Mouse (Mus musculus) stomach, embryonic 14.5 days (tissue): ENCODE results near the gene Tekt3. TPM values are rescaled to one million over a fixed set of nuclear protein-coding genes. Genes with fewer than 3 reads are reported as not detected.

Experiments used
- ATAC-seq: fragments of 200-750 bp; cut with Nextera tagmentation; 2 replicates; pipeline ENCODE4 v1.8.0; 2017; ENCODE audit warnings: low read depth, moderate TSS enrichment; ENCODE audit not compliant: insufficient number of reproducible peaks, insufficient read depth, low FRiP score
- H3K27ac ChIP-seq: fragments of 300-500 bp; sonication (generic); 2 replicates; pipeline ENCODE4 v1.5.1; 2014; ENCODE audit warnings: mild to moderate bottlenecking, low read length, moderate library complexity, mixed read lengths
- H3K27me3 ChIP-seq: fragments of 300-500 bp; sonication (generic); 2 replicates; pipeline ENCODE4 v1.6.1; 2014; ENCODE audit warnings: low read length, control low read depth, mixed read lengths; ENCODE audit not compliant: control insufficient read depth, insufficient read depth
- H3K36me3 ChIP-seq: fragments of 300-500 bp; sonication (generic); 2 replicates; pipeline ENCODE4 v1.6.1; 2014; ENCODE audit warnings: mild to moderate bottlenecking, control low read depth, low read length, moderate library complexity, mixed read lengths; ENCODE audit not compliant: control insufficient read depth, insufficient read depth
- H3K4me1 ChIP-seq: fragments of 300-500 bp; sonication (generic); 2 replicates; pipeline ENCODE4 v1.6.1; 2014; ENCODE audit warnings: low read length, control low read depth, mixed read lengths; ENCODE audit not compliant: control insufficient read depth, insufficient read depth
- H3K4me2 ChIP-seq: fragments of 300-500 bp; sonication (generic); replicated peaks from 2 replicates; pipeline ENCODE4 v1.6.1; 2014; ENCODE audit warnings: low read depth, low read length, control low read depth
- H3K4me3 ChIP-seq: fragments of 300-500 bp; sonication (generic); 2 replicates; pipeline ENCODE4 v1.5.1; 2014; ENCODE audit warnings: low read depth, low read length, control low read depth
- H3K9ac ChIP-seq: fragments of 300-500 bp; sonication (generic); replicated peaks from 2 replicates; pipeline ENCODE4 v1.6.1; 2014; ENCODE audit warnings: low read depth, mild to moderate bottlenecking, control low read depth, low read length, moderate library complexity, mixed read lengths
- H3K9me3 ChIP-seq: fragments of 300-500 bp; sonication (generic); 2 replicates; pipeline ENCODE4 v1.6.1; 2016; ENCODE audit warnings: low read depth, low read length, control low read depth; ENCODE audit not compliant: control insufficient read depth
- WGBS: fragments of 180-500 bp; shearing (Covaris S2); extraction: QIAGEN DNeasy Blood & Tissue Kit; methylation state at CpG from one replicate; pipeline ENCODE4 v1.1.7; 2014; 5-methylcytosine and 5-hydroxymethylcytosine counted together
- polyA plus RNA-seq: library from polyadenylated mRNA; unstranded; fragments of >200 nt; fragmentation: Nextera tagmentation; extraction: Ambion mirVana; gene quantifications from 2 replicates; pipeline ENCODE4 v1.2.1, GENCODE M21; 2014

The Tekt3 gene
- polyA plus RNA-seq, 1 experiment from 2014 or later, result not detected

DNA sequence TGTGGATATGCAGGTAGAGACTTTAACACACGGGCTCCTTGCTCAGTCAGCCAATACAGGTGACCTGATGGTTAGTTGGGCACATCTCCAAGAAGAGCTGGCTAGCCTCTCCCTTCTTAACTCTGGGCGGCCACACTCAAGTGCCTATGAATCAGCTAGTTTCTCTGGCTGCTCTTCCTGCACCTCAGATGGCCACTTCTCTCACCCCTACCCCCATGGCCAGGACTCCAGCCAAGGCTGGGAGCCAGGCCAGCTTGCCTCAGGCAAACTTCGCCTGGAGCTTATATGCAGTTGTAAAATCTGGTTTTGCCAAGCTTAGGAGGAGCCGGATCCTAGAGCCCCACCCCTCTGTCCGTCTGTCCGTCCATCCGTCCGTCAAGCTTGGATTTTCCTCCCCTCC is 69.0 kb downstream of the Tekt3 start:
- Histone ChIP-seq H3K4me2 (peak overlapping the region; percentile 62), H3K36me3 (peaks cover 5% of the 10 kb centered on the region; the same call in 1 of the 2 replicates), H3K4me3 (peak overlapping the region; percentile 60; the same call in 1 of the 2 replicates), H3K4me1 (peaks cover 39% of the 10 kb centered on the region; the same call in 1 of the 2 replicates), H3K9ac (no peak overlapping the region), H3K27ac (peak overlapping the region; percentile 96; the same call in 1 of the 2 replicates), H3K27me3 (no peaks in the 10 kb centered on the region), H3K9me3 (no peaks in the 10 kb centered on the region)
- no peak for ATAC-seq
- WGBS, result 50% methylated on average over 8 of the region's 8 CpGs

DNA sequence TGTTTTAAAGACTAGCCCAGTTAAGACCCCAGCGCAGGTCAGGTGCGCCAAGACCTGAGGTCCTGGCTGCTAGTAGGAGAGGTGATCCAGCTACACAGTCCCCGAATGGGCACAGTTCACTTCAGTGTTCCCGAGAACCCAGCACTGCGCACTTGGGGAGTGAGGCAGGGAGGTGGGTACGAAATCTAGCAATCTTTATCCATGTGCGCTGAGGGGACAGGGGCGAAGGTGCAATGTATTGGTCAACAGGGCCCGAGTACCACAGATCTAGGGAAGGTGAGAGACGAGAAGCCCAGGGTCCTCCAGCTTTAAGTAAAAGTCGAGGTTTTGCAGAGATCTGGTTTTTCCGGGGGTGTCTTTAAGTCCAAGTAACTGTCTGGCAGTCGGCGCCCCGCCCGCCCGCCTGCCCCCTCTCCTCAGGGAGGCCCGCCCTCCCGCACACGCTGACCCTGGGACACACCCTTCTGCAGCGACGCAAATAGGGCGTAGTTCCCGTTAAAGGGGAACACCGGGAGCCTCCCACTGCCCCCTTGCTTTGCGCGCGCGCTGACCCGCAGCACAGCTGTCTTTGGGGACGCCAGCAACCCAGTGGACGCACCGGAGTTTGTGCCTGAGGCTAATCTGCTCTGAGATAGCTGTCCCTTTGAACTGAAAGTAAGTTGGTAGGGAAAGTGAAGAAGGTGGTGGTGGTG is 69.7 kb downstream of the Tekt3 start:
- H3K4me3 ChIP-seq, result peak overlapping the region; percentile 60
- H3K9me3 ChIP-seq, result no peaks in the 10 kb centered on the region
- peak; percentile 44; the same call in 1 of the 2 replicates for ATAC-seq
- H3K9ac ChIP-seq, result peak overlapping the region; percentile 45
- 3% methylated on average over 33 of the region's 33 CpGs for WGBS
- H3K27ac ChIP-seq, result peak overlapping the region; percentile 96
- H3K4me1 ChIP-seq, result peaks cover 40% of the 10 kb centered on the region; the same call in 1 of the 2 replicates
- no peaks in the 10 kb centered on the region for H3K27me3 ChIP-seq
- H3K36me3 ChIP-seq, result peaks cover 5% of the 10 kb centered on the region; the same call in 1 of the 2 replicates
- peak overlapping the region; percentile 62 for H3K4me2 ChIP-seq

DNA sequence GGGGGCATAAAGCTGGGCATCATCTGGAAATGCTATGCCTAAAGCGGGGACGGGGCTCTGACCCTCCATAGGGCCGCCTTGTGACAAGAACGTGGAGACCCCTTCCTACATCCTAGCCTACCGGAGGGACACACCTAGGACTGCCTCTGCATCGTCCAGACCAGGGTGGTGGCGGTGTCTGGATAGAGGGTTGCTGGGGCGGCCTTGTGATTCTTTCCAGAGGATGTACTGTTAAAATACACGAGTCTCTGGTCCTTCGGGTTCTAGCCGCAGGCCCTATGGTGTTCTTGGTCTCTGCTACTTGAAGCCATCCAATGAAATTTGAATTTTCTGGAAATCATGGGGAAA is 70.2 kb downstream of the Tekt3 start:
- WGBS, result 9% methylated on average over 11 of the region's 11 CpGs
- Histone ChIP-seq H3K36me3 (peaks cover 5% of the 10 kb centered on the region; the same call in 1 of the 2 replicates), H3K9me3 (no peaks in the 10 kb centered on the region), H3K4me3 (peak overlapping the region; percentile 60), H3K4me1 (peaks cover 39% of the 10 kb centered on the region; the same call in 1 of the 2 replicates), H3K9ac (peak overlapping the region; percentile 77), H3K27me3 (no peaks in the 10 kb centered on the region), H3K4me2 (peak overlapping the region; percentile 62), H3K27ac (peak overlapping the region; percentile 96)
- no peak for ATAC-seq

DNA sequence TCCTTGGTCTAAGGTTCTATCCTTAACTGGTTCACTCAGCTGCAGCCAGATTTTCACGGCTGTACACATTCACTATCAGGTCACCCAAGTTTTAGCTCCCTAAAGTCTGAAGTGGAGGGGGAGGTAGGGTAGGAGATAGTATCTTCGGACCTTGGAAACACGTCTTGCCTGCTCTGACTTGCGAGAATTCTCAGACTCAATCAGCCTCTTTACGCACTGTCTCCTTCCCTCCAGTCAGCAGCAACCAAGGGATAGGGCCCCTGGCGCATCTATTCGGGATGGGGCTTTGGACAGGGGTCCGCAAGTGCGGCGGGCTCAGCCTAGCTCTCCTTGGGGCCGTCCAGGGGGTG is 70.7 kb downstream of the Tekt3 start:
- H3K4me2 ChIP-seq, result peak overlapping the region; percentile 62
- H3K4me1 ChIP-seq, result peaks cover 39% of the 10 kb centered on the region; the same call in 1 of the 2 replicates
- no peaks in the 10 kb centered on the region for H3K9me3 ChIP-seq
- H3K4me3 ChIP-seq, result peak overlapping the region; percentile 60
- peak overlapping the region; percentile 96 for H3K27ac ChIP-seq
- peak overlapping the region; percentile 77 for H3K9ac ChIP-seq
- 1% methylated on average over 10 of the region's 11 CpGs for whole genome bisulfite sequencing
- peaks cover 10% of the 10 kb centered on the region; the same call in 1 of the 2 replicates for H3K36me3 ChIP-seq
- no peaks in the 10 kb centered on the region for H3K27me3 ChIP-seq
- ATAC-seq, result no peak

DNA sequence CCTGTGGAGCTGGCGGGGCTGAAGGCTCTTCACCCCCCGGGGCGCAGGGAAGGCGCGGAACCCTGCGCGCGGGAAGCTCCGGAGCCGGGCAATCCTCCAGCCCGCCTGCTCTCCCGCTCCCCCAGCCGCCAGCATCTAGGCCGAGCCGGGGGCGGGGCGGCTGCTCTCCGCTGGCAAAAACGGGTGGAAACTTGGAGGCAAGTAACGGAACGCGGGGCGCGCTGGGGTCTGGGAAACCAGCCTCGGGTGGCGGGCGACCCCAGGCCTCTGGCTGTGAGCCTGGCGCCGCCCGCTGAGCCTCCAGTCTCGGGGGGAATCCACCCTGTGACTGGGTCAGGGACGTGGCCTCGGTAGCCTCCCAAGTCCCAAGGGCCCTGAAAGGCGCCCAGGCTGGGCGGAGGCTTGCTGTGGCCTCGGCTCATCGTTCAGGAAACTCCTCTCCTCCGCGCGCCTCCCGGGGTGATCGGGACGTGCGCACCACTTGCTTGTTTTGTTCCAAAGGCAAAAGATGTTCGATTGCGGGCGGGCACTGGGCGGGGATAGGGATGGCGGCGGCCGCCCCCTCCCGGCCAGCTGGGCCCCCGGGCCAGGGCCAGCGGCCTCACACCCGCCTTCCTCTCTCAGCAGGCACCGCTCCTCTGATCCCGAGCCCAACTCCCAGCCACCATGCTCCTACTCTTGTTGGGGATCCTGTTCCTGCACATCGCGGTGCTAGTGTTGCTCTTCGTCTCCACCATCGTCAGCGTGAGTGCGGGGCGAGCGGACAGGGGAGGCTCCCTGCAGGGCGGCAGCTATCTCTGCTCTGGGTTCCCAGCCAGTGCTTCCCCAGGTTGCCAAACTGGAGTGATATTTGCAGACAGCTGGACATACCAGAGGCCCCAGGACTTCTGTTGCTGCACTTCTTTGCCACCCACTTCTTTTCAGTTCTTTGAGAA is 71.3 kb downstream of the Tekt3 start:
- H3K36me3 ChIP-seq, result peaks cover 14% of the 10 kb centered on the region; the same call in 1 of the 2 replicates
- ATAC-seq, result peak; percentile 24; the same call in 1 of the 2 replicates
- H3K27me3 ChIP-seq, result no peaks in the 10 kb centered on the region
- H3K9me3 ChIP-seq, result no peaks in the 10 kb centered on the region
- WGBS, result under 1% methylated on average over 65 of the region's 66 CpGs
- peaks cover 39% of the 10 kb centered on the region; the same call in 1 of the 2 replicates for H3K4me1 ChIP-seq
- H3K27ac ChIP-seq, result peak overlapping the region; percentile 96
- H3K4me2 ChIP-seq, result peak overlapping the region; percentile 62
- peak overlapping the region; percentile 60 for H3K4me3 ChIP-seq
- peak overlapping the region; percentile 77 for H3K9ac ChIP-seq

DNA sequence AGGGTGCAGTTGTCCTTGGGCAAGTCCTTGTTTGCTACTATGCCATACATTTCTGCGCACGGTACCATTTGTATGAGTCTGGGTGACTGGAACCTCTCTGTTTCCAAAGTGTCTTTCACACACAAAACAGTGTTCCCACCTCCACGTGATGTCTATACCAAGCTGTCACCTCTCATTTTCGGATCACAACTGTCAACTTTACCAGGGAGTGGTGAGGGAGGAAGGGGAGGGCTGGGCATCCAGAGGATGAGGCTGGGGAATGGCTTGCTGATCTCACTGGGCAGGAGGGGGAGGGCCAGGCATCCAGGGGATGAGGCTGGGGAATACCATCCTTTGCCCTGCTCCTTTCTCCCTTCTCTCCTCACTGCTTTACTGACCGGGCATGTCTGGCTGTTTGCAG is 72.6 kb downstream of the Tekt3 start:
- no peaks in the 10 kb centered on the region for H3K9me3 ChIP-seq
- peak overlapping the region; percentile 62; the same call in 1 of the 2 replicates for H3K4me2 ChIP-seq
- no peak for ATAC-seq
- WGBS, result 83% methylated on average over 5 of the region's 5 CpGs
- H3K27ac ChIP-seq, result no peak overlapping the region
- H3K4me1 ChIP-seq, result peaks cover 39% of the 10 kb centered on the region; the same call in 1 of the 2 replicates
- peaks cover 15% of the 10 kb centered on the region; the same call in 1 of the 2 replicates for H3K36me3 ChIP-seq
- H3K27me3 ChIP-seq, result no peaks in the 10 kb centered on the region
- H3K4me3 ChIP-seq, result 0 out of 2 replicates have a peak overlapping the region, but pooled peaks have one; percentile 60
- no peak overlapping the region for H3K9ac ChIP-seq

DNA sequence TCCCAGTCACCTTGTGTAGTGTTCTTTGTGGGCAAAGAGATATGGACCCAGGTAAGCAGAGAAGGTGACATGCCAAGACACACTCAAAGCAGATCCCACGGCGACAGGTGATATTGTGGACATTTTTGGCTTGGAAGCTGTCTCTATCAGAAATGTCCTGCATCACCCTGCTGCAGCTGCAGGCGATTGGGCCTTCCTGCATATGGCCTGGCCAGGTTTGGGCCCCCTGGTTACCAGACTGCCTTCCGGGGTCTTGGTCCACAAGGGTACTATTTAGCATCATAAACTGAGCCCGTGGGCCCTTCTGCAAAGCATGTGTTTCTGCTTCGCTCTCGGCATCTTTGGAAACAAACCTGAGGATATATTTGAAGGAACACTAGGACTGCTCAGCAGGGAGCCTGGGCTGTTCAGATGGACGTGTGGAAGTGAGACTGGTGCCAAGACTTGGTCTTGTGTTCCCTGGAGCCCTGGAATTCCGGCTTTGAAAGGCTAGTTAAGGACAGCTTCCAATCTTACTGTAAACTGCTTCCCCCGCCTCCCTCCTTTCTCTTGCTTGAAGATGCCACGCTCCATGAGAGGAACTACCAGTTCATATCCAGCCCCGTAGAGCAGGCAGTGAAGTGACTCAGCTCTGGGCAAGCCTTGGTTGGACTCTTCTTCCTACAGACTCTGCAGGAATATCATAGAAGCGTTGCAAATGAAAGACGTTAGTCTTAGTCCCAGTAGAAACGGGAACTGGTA is 73.5 kb downstream of the Tekt3 start:
- Histone ChIP-seq H3K4me1 (peaks cover 36% of the 10 kb centered on the region; the same call in 1 of the 2 replicates), H3K9me3 (no peaks in the 10 kb centered on the region), H3K36me3 (peaks cover 15% of the 10 kb centered on the region; the same call in 1 of the 2 replicates), H3K4me2 (peak overlapping the region; percentile 6; the same call in 1 of the 2 replicates), H3K27me3 (no peaks in the 10 kb centered on the region), H3K27ac (peak overlapping the region; percentile 39; the same call in 1 of the 2 replicates), H3K4me3 (0 out of 2 replicates have a peak overlapping the region, but pooled peaks have one; percentile 4), H3K9ac (no peak overlapping the region)
- no peak for ATAC-seq
- WGBS, result 69% methylated on average over 15 of the region's 15 CpGs
